Mouse (Mus musculus) embryo, embryonic 11 days (tissue): Measurements from ENCODE around the gene Tln1.
"Not testable (repeated sequence)": the region's sequence is repeated elsewhere in the genome, so short reads cannot be mapped to it uniquely, and the experiment has no call there.

Experiments used
- DNase-seq: peaks from one replicate; pipeline ENCODE4 v3.0.0-alpha.2; 2015

Gene Tln1

GRCm38 (mm10) chr4:43561997-43562768 lies at the start of gene Tln1, which contains the start of gene Creb3:
Tln1 (minus strand) TSS chr4:43562691.
Creb3 (plus strand) TSS chr4:43562332.
- peak; percentile 98 for DNase-seq

GRCm38 (mm10) chr4:43604751-43605685 lies 42.5 kb upstream of the Tln1 start:
- no peak for DNase-seq

DNA sequence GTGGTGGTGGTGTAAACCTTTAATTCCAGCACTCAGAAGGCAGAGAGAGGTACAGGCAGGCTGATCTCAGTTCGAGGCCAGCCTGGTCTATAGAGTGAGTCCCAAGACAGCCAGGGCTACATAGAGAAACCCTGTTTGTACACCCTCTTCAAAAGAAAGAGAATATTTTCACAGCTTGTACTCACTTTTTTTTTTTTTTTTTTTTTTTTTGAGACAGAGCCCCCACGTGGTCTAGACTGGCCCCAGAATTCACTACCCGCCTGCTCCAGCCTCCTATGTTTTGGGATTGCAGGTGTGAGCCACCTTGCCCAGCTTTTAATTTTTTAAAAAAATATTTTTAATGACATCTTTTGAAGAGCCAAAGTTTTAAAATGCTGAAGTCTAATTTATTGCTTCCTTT lies 41.6 kb upstream of the Tln1 start:
- no peak for DNase-seq

GRCm38 (mm10) chr4:43600195-43600934 lies 37.9 kb upstream of the Tln1 start:
- DNase-seq, result no peak

GRCm38 (mm10) chr4:43598650-43599380 lies 36.3 kb upstream of the Tln1 start:
- DNase-seq, result no peak

- no peak for DNase-seq
Measured at GRCm38 (mm10) chr4:43598200-43598599, 35.7 kb upstream of the Tln1 start.

DNA sequence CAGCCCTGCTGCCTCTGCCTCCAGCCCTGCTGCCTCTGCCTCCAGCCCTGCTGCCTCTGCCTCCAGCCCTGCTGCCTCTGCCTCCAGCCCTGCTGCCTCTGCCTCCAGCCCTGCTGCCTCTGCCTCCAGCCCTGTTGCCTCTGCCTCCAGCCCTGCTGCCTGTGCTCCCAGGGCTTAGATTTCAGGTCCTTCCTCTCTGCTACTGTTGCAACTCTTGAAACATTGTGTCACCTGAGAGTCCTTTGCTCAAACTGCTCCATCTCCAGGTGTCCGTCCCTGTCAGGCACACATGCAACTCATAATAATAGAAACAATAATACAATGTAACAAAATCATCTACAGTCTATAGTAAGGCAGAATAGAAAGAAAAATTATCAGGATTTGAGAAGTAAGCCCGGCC lies 34.1 kb upstream of the Tln1 start:
- DNase-seq, result not testable (repeated sequence)

DNA sequence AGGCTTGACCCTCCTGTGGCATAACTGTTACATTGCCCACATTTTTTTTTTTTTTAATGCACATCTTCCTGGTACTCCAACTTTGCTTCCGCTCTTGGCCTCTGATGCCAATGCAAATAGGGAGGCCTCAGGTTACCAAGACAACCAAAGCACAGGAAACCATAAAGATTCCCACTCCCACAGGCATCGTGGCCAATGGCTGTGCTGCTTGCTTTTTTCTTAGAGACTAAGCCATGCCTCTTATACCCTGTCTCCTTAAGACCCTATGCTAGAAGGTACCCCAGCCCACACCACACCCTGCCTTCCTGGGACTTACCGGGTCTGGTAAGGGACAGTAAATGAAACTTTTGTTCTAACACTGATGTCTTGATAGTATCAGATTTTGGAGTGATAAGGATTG lies 31.0 kb upstream of the Tln1 start:
- DNase-seq, result peak; percentile 24

- no peak for DNase-seq
Measured at GRCm38 (mm10) chr4:43591961-43592360, 29.5 kb upstream of the Tln1 start.

GRCm38 (mm10) chr4:43591543-43591942 lies 29.1 kb upstream of the Tln1 start:
- DNase-seq, result no peak

GRCm38 (mm10) chr4:43587681-43588080 lies 25.2 kb upstream of the Tln1 start:
- no peak for DNase-seq

- DNase-seq, result no peak
Measured at GRCm38 (mm10) chr4:43586411-43586810, 23.9 kb upstream of the Tln1 start.

- no peak for DNase-seq
Measured at GRCm38 (mm10) chr4:43585682-43586081, 23.2 kb upstream of the Tln1 start.

GRCm38 (mm10) chr4:43584444-43585416 lies 22.2 kb upstream of the Tln1 start, which contains the start of gene Msmp:
Msmp (minus strand) TSS chr4:43584494.
- DNase-seq, result no peak

GRCm38 (mm10) chr4:43583421-43583820 lies 20.9 kb upstream of the Tln1 start:
- DNase-seq, result no peak

- DNase-seq, result no peak
Measured at GRCm38 (mm10) chr4:43582241-43582640, 19.8 kb upstream of the Tln1 start.

DNA sequence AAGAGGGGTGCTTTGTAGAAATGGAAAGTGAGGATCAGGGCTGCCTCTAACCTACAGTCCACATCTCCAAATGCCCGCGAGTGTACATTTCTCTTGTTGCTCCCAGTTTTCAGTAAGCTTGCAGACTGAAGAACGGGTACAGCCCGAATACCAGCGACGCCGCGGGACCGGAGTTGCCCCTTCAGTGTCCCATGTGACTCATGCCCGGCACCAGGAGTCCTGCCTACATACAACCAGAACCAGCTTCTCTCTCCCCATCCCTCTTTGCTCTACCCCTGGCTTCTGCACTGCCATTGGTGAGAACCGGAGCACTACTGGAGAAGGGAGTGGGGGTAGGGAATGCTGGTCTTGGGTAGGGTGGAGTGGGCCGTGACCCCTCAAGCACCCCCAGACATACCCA lies 18.9 kb upstream of the Tln1 start:
- no peak for DNase-seq

- no peak for DNase-seq
Measured at GRCm38 (mm10) chr4:43580721-43581120, 18.2 kb upstream of the Tln1 start.

DNA sequence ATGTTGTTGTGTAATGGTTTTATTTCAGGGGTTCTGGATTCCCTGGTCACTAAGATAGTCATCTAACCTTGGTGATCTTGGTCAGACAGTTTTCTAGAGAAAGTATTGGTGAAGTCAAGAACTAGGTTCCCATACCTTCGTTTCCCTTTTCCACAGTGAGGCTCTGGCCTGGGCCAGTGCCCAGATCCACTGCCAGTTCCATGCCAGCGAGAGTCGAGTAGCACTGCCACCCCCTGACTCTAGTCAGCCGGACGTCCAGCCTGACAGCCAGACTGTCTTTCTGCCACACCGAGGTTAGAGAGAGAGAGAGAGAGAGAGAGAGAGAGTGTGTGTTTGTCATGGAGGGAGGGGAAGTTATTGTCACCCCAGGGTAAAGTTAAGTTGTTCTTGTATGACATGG lies 17.2 kb upstream of the Tln1 start:
- DNase-seq, result no peak

DNA sequence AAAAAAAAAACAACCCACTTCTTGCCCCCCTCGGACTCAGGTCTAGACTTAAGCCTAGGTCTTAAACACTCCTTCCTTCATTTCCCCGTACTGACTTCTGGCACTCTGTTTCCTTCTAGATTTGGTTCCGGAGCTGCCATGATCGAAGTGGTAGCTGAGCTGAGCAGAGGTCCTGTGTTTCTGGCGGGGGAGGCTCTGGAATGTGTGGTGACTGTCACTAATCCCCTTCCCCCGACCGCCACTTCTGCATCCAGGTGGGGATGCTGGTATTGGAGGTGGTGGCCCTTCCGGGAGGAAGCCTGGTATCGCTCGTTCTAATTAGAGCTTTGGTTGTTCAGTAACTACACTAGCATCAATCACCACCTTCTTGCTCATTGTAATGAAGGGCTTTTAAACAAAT lies 16.8 kb upstream of the Tln1 start:
- DNase-seq, result no peak
